Mouse (Mus musculus) adrenal gland, adult 8-10 months (tissue): ENCODE measurements around the gene Syngr1. TPM values are rescaled to one million over a fixed set of nuclear protein-coding genes. Genes with fewer than 3 reads are reported as not detected.
"Not testable (repeated sequence)": the region's sequence is repeated elsewhere in the genome, so short reads cannot be mapped to it uniquely, and the experiment has no call there.

ENCODE experiments used
- DNase-seq: peaks from one replicate; pipeline ENCODE4 v3.0.0; 2022
- total RNA-seq, 4 experiments: library from RNA; stranded (reverse); gene quantifications; 2 replicates each; pipeline ENCODE4 v1.2.4; 2022

Gene Syngr1
- total RNA-seq, 4 experiments from 2014 or later = 32.7 to 65.7 (median 48.7) TPM

GRCm38 (mm10) chr15:80119076-80119475 is 27.9 kb downstream of the Syngr1 start:
- DNase-seq = no peak

GRCm38 (mm10) chr15:80121721-80122325 is 30.7 kb downstream of the Syngr1 start:
- no peak for DNase-seq

GRCm38 (mm10) chr15:80122431-80122830 is 31.3 kb downstream of the Syngr1 start:
- not testable (repeated sequence) for DNase-seq

- no peak for DNase-seq
Measured at GRCm38 (mm10) chr15:80124651-80125050, 33.5 kb downstream of the Syngr1 start.

- no peak for DNase-seq
Measured at GRCm38 (mm10) chr15:80127191-80127590, 36.1 kb downstream of the Syngr1 start.

GRCm38 (mm10) chr15:80129982-80130381 is 38.8 kb downstream of the Syngr1 start:
- no peak for DNase-seq

GRCm38 (mm10) chr15:80130689-80131088 is 39.6 kb downstream of the Syngr1 start:
- no peak for DNase-seq

- DNase-seq = no peak
Measured at GRCm38 (mm10) chr15:80131421-80131820, 40.3 kb downstream of the Syngr1 start.

GRCm38 (mm10) chr15:80132452-80132851 is 41.3 kb downstream of the Syngr1 start:
- no peak for DNase-seq

GRCm38 (mm10) chr15:80132993-80133586 is 42.0 kb downstream of the Syngr1 start, which contains the start of gene Tab1:
Gene Tab1, plus strand, starts transcription at chr15:80133127.
- DNase-seq = peak; percentile 83

GRCm38 (mm10) chr15:80133682-80134449 is 42.7 kb downstream of the Syngr1 start:
- DNase-seq = no peak

- peak; percentile 52 for DNase-seq
Measured at GRCm38 (mm10) chr15:80134450-80134847, 43.3 kb downstream of the Syngr1 start.

- no peak for DNase-seq
Measured at GRCm38 (mm10) chr15:80135499-80135898, 44.4 kb downstream of the Syngr1 start.

GRCm38 (mm10) chr15:80136645-80137044 is 45.5 kb downstream of the Syngr1 start:
- no peak for DNase-seq

- no peak for DNase-seq
Measured at GRCm38 (mm10) chr15:80137945-80138791, 47.0 kb downstream of the Syngr1 start.

GRCm38 (mm10) chr15:80140302-80140701 is 49.2 kb downstream of the Syngr1 start:
- DNase-seq = no peak

GRCm38 (mm10) chr15:80140878-80141277 is 49.7 kb downstream of the Syngr1 start:
- no peak for DNase-seq

GRCm38 (mm10) chr15:80142130-80142529 is 51.0 kb downstream of the Syngr1 start:
- no peak for DNase-seq

- no peak for DNase-seq
Measured at GRCm38 (mm10) chr15:80143760-80144159, 52.6 kb downstream of the Syngr1 start.

GRCm38 (mm10) chr15:80145397-80145796 is 54.3 kb downstream of the Syngr1 start:
- no peak for DNase-seq

- no peak for DNase-seq
Measured at GRCm38 (mm10) chr15:80146153-80146552, 55.0 kb downstream of the Syngr1 start.

- no peak for DNase-seq
Measured at GRCm38 (mm10) chr15:80147090-80147489, 56.0 kb downstream of the Syngr1 start.

GRCm38 (mm10) chr15:80147511-80147910 is 56.4 kb downstream of the Syngr1 start:
- no peak for DNase-seq
